8 mouse cellular contexts compared by ENCODE assay signal in the genomic region with DNA sequence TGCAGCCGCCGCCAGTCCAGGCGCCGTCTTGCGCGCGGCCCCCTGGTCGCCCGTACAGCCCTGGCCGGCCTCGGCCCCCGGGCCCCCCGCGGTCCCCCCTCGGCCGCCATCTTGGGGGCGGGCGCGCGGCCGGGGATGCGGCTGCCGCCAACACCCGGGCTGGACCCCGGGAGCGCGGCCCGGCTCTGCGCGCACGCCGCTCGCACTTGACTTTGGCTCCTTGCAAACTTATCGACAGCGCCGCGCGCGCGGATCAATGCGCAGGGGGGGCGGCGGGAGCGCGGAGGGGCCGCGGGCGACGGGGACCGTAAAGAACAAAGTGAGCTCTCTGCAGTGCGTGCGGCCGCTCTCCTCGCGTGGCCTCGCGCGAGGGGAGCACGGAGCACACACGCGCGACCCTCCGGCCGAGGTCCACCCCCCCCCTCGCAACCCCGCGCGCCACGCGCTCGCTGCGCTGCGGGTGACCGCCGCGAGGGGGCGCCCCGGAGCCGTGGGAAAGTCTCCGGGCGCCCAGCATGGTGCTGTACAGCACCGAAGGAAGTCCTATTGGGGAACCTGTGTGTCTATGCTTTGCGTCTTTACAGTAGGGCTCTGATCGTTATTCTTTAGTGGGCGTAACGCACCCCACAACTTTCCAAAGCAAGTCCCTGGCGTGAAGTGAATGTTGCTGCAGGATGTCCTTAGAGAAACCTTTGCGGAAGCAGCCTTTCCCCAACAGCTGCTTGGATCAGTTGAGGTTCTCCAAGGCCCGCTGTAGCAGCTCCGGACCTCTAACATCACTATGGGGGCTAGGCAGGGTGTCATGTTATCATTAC. TPM values are rescaled to one million over a fixed set of nuclear protein-coding genes. Genes with fewer than 3 reads are reported as not detected.
A peak's percentile ranks its signal among the peaks of the same experiment; 100 is the strongest.
DNase-seq lines count a peak whose midpoint lies in the region; ATAC-seq and TF ChIP-seq lines count a peak whose summit lies in the region.

A gene (minus strand): TSS at position 86 of the 815 bp plus-strand sequence.

- H3K36me3 ChIP-seq in heart, embryonic 13.5 days, result no peaks in the 10 kb centered on the region
- no peaks in the 10 kb centered on the region for H3K36me3 ChIP-seq in kidney, postnatal 0 days (ENCODE audit: insufficient read depth, low read length)
- H3K36me3 ChIP-seq in liver, embryonic 11.5 days (ENCODE audit: control insufficient read depth, insufficient read depth, low read length), result no peaks in the 10 kb centered on the region

- H3K9ac ChIP-seq in heart, embryonic 13.5 days, result peak within 1 kb of the TSS; percentile 91
- H3K9ac ChIP-seq in kidney, postnatal 0 days (ENCODE audit: low read depth, low read length), result peak within 1 kb of the TSS; percentile 80
- peak within 1 kb of the TSS; percentile 63 for H3K9ac ChIP-seq in liver, embryonic 11.5 days (ENCODE audit: low read depth, low read length)

- H3K27ac ChIP-seq in bone marrow macrophage, adult 2 months (ENCODE audit: insufficient read depth, low read depth, low read length), result no peak within 1 kb of the TSS
- no peak within 1 kb of the TSS for H3K27ac ChIP-seq in embryonic fibroblast, embryonic 13.5 days (ENCODE audit: insufficient read depth, low read length)
- peak within 1 kb of the TSS; percentile 58 for H3K27ac ChIP-seq in heart, embryonic 13.5 days (replicated peaks)
- peak within 1 kb of the TSS; percentile 81 for H3K27ac ChIP-seq in kidney, postnatal 0 days
- H3K27ac ChIP-seq in liver, embryonic 11.5 days (ENCODE audit: low read depth, low read length), result peak within 1 kb of the TSS; percentile 52; the same call in 1 of the 2 replicates

- TF ChIP-seq POLR2A in bone marrow macrophage, adult 2 months (IDR thresholded peaks at IDR 0.05; ENCODE audit: borderline replicate concordance, low read depth, low read length), result no peak
- TF ChIP-seq POLR2A in embryonic fibroblast, embryonic 13.5 days (IDR thresholded peaks at IDR 0.05; ENCODE audit: low read depth, low read length), result no peak

- H3K4me3 ChIP-seq in bone marrow macrophage, adult 2 months (ENCODE audit: insufficient read depth, low read length), result peak within 1 kb of the TSS; percentile 56
- peak within 1 kb of the TSS; percentile 34 for H3K4me3 ChIP-seq in embryonic fibroblast, embryonic 13.5 days (ENCODE audit: insufficient read depth, low read length)
- H3K4me3 ChIP-seq in heart, embryonic 13.5 days, result peak within 1 kb of the TSS; percentile 87
- peak within 1 kb of the TSS; percentile 87 for H3K4me3 ChIP-seq in kidney, postnatal 0 days (replicated peaks; ENCODE audit: low read depth, low read length)
- H3K4me3 ChIP-seq in liver, embryonic 11.5 days (ENCODE audit: low read depth, low read length), result peak within 1 kb of the TSS; percentile 81

- no peaks in the 10 kb centered on the region for H3K9me3 ChIP-seq in heart, embryonic 13.5 days
- no peaks in the 10 kb centered on the region for H3K9me3 ChIP-seq in kidney, postnatal 0 days (replicated peaks; ENCODE audit: low read length)
- H3K9me3 ChIP-seq in liver, embryonic 11.5 days (ENCODE audit: control insufficient read depth, low read length), result no peaks in the 10 kb centered on the region

- peak; percentile 77 for DNase-seq in A20 (ENCODE audit: low read depth, low spot score)
- peak; percentile 75 for DNase-seq in kidney, postnatal 0 days (ENCODE audit: low spot score)
- DNase-seq in liver, embryonic 11.5 days (ENCODE audit: low spot score), result peak; percentile 76
- peak; percentile 27 to 83 for DNase-seq in spleen, postnatal 4 days (ENCODE audit: low spot score in 2 of 2)

- H3K27me3 ChIP-seq in heart, embryonic 13.5 days (replicated peaks), result peaks cover 81% of the 10 kb centered on the region
- no peaks in the 10 kb centered on the region for H3K27me3 ChIP-seq in kidney, postnatal 0 days (ENCODE audit: insufficient read depth, low read length)
- H3K27me3 ChIP-seq in liver, embryonic 11.5 days (replicated peaks; ENCODE audit: control insufficient read depth, insufficient read depth, low read length), result peaks cover 73% of the 10 kb centered on the region

- peak within 1 kb of the TSS; percentile 90 for H3K4me2 ChIP-seq in heart, embryonic 13.5 days
- H3K4me2 ChIP-seq in kidney, postnatal 0 days (ENCODE audit: low read length), result peak within 1 kb of the TSS; percentile 59
- peak within 1 kb of the TSS; percentile 67 for H3K4me2 ChIP-seq in liver, embryonic 11.5 days

- under 1% methylated on average over 78 of the region's 90 CpGs for WGBS in heart, embryonic 13.5 days
- WGBS in kidney, postnatal 0 days, result under 1% methylated on average over 67 of the region's 90 CpGs
- WGBS in liver, embryonic 11.5 days, result under 1% methylated on average over 76 of the region's 90 CpGs

- peaks cover 3% of the 10 kb centered on the region; the same call in 1 of the 2 replicates for H3K4me1 ChIP-seq in bone marrow macrophage, adult 2 months (ENCODE audit: control insufficient read depth, insufficient read depth, low read length)
- no peaks in the 10 kb centered on the region for H3K4me1 ChIP-seq in embryonic fibroblast, embryonic 13.5 days (ENCODE audit: control insufficient read depth, insufficient read depth, low read length)
- H3K4me1 ChIP-seq in heart, embryonic 13.5 days, result peaks cover 45% of the 10 kb centered on the region
- peaks cover 3% of the 10 kb centered on the region; the same call in 1 of the 2 replicates for H3K4me1 ChIP-seq in kidney, postnatal 0 days (replicated peaks; ENCODE audit: insufficient read depth, low read length)
- H3K4me1 ChIP-seq in liver, embryonic 11.5 days (replicated peaks; ENCODE audit: control insufficient read depth, insufficient read depth, low read length), result peaks cover 7% of the 10 kb centered on the region

- TF ChIP-seq CTCF in bone marrow macrophage, adult 2 months (IDR thresholded peaks at IDR 0.05; ENCODE audit: low read depth, low read length), result peak; percentile 85
- 0 out of 2 replicates have a peak, but pooled peaks have one; percentile 1 for TF ChIP-seq CTCF in embryonic fibroblast, embryonic 13.5 days (IDR thresholded peaks at IDR 0.05; ENCODE audit: borderline replicate concordance, insufficient read depth, low read length)
- peak; percentile 67 for TF ChIP-seq CTCF in kidney, postnatal 0 days (IDR thresholded peaks at IDR 0.05; ENCODE audit: low read depth)

- peak; percentile 64; the same call in 1 of the 2 replicates for ATAC-seq in heart, embryonic 13.5 days (ENCODE audit: extremely low read depth, insufficient number of reproducible peaks, low FRiP score, low TSS enrichment)
- peak; percentile 72 for ATAC-seq in kidney, postnatal 0 days (replicated peaks; ENCODE audit: low FRiP score, low read depth)
- ATAC-seq in liver, embryonic 11.5 days (replicated peaks; ENCODE audit: low FRiP score), result peak; percentile 65
- ATAC-seq in monocyte, adult 5-6 weeks (replicated peaks; ENCODE audit: insufficient number of reproducible peaks, low FRiP score, low TSS enrichment, poor library complexity, severe bottlenecking), result 0 out of 2 replicates have a peak, but pooled peaks have one; percentile 20

RNA-seq across cellular contexts. Expression of the gene that starts here (rescaled TPM):
- 0.07 TPM in 1 of 2 replicates, not detected in the other for polyA plus RNA-seq in bone marrow macrophage, adult 2 months (2012; ENCODE audit: insufficient read depth, insufficient read length, missing spikeins)
- 1.0 TPM in 1 of 2 replicates, not detected in the other for polyA plus RNA-seq in embryonic fibroblast, embryonic 13.5 days (2011; ENCODE audit: insufficient read length, low read depth, missing spikeins)
- polyA plus RNA-seq in heart, embryonic 13.5 days (2015; fragmentation: Nextera tagmentation; extraction: Ambion mirVana), result 4.5 and 4.8 TPM in 2 replicates
- 5.1 and 5.9 TPM in 2 replicates for polyA plus RNA-seq in kidney, postnatal 0 days (2015; fragmentation: Nextera tagmentation; extraction: Ambion mirVana)
- polyA plus RNA-seq in liver, embryonic 11.5 days (2014; fragmentation: Nextera tagmentation; extraction: Ambion mirVana), result 4.9 and 5.2 TPM in 2 replicates
- not detected in 3 replicates for total RNA-seq in monocyte, adult 5-6 weeks (2017)

Comparison
In these comparisons a context has a peak if more than half of its experiments do, and no peak if none do; other contexts are left out.
1. Peak in ATAC-seq in monocyte, adult 5-6 weeks; RNA of the gene not detected or under 1 TPM.
2. H3K27ac ChIP-seq: peak in heart, embryonic 13.5 days (single experiment), kidney, postnatal 0 days (single experiment) and liver, embryonic 11.5 days (single experiment); none in bone marrow macrophage, adult 2 months (single experiment) and embryonic fibroblast, embryonic 13.5 days (single experiment).
3. H3K4me3 ChIP-seq: peak in every context shown above with its lines; median percentile 87 in heart, embryonic 13.5 days; 87 in kidney, postnatal 0 days; 81 in liver, embryonic 11.5 days; 56 in bone marrow macrophage, adult 2 months; 34 in embryonic fibroblast, embryonic 13.5 days.
4. CTCF ChIP-seq: peak in every context shown above with its lines; median percentile 85 in bone marrow macrophage, adult 2 months; 67 in kidney, postnatal 0 days; 1 in embryonic fibroblast, embryonic 13.5 days.
5. ATAC-seq: peak in every context shown above with its lines; median percentile 72 in kidney, postnatal 0 days; 65 in liver, embryonic 11.5 days; 64 in heart, embryonic 13.5 days; 20 in monocyte, adult 5-6 weeks.
6. Peak in every context shown above with its lines, with median percentiles within 50 percentile points of each other: DNase-seq, H3K4me2 ChIP-seq and H3K9ac ChIP-seq.